Mouse (Mus musculus) small intestine, adult 2 months (tissue): ENCODE data around the gene Tnfaip8l1.

Source experiments
- CTCF ChIP-seq: fragments of 200-500 bp; IDR thresholded peaks from 2 replicates; pipeline ENCODE4 v1.5.1; 2012; ENCODE audit warnings: low read depth, mild to moderate bottlenecking, control low read depth, inconsistent platforms, low read length, moderate library complexity, mixed read lengths; ENCODE audit not compliant: insufficient replicate concordance, insufficient read length; ENCODE audit errors: extremely low read depth
- POLR2A ChIP-seq: fragments of 200-500 bp; IDR thresholded peaks from 2 replicates; pipeline ENCODE4 v1.6.1; 2012; ENCODE audit warnings: low read depth, mild to moderate bottlenecking, control low read depth, inconsistent platforms, low read length, moderate library complexity

DNA sequence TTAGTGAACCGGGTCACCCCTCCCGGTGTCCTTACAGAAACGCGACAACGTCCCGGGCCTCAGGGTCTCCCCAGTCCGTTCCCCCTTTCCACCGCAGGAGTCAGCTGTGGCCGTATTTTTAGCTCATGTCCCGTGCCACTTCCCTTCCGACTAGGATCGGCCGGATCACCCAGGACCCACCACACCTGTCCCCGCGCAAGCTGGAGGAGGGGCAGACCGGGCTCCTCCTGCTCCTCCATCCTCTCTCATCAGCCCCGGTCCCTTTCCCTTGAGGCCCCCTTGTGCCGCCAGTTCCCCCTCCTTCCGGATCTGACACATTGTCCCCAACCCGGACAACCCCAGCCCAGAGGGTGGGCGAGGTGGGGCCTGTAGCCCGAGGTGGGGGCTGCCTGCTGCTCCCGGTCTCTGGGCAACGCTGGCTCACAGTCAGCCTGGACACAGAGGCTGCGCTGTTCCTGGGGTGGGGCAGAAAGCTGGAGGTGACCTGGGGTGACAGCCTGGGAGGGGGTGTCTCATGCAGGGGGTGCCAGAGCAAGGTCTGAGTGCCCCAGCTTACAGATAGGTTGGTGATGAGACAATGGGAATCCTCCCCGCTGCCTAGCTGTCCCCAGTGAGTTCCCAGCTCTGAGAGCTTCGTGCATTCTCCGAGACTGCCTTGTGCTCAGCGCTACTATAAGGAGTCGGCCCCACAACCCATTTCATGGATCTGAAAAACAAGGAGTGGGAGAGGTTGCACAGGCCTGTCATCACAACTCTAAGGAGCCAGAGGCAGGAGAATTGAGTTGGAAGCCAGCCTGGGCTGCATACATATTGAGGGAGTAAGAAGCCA, 13.3 kb upstream of the Tnfaip8l1 start:
- TF ChIP-seq POLR2A: no peak
- no peak for TF ChIP-seq CTCF
